Mouse (Mus musculus) hematopoietic stem cell, adult 5-6 weeks (primary cell): ENCODE results near the gene Zfp459. TPM values are rescaled to one million over a fixed set of nuclear protein-coding genes. Genes with fewer than 3 reads are reported as not detected.
"Not testable (repeated sequence)": the region's sequence is repeated elsewhere in the genome, so short reads cannot be mapped to it uniquely, and the experiment has no call there.

Source experiments
- ATAC-seq, 2 experiments: fragments of 125-278 bp in 1 of 2; replicated peaks in 1 of 2; 2 replicates each; pipeline ENCODE4 v1.8.0; 2016 to 2017; ENCODE audit warnings: inconsistent platforms in 2 of 2, mild to moderate bottlenecking in 2 of 2, moderate number of reproducible peaks in 2 of 2, low read depth in 1 of 2, moderate TSS enrichment in 1 of 2; ENCODE audit not compliant: low FRiP score in 2 of 2, poor library complexity in 2 of 2, severe bottlenecking in 2 of 2, insufficient read depth in 1 of 2, low TSS enrichment in 1 of 2
- total RNA-seq: library from RNA; stranded (forward); fragments of 172-1452, 232-1000 nt; gene quantifications from 2 replicates; pipeline ENCODE4 v1.2.3, GENCODE M21; 2017

The Zfp459 gene
- total RNA-seq, result 3.0 and 16.1 TPM in 2 replicates

- peak; percentile 76 to 81 for ATAC-seq
Measured at GRCm38 (mm10) chr13:67421207-67421857, at the start of gene Zfp459. Gene Zfp459 (minus strand): TSS chr13:67421418.

DNA sequence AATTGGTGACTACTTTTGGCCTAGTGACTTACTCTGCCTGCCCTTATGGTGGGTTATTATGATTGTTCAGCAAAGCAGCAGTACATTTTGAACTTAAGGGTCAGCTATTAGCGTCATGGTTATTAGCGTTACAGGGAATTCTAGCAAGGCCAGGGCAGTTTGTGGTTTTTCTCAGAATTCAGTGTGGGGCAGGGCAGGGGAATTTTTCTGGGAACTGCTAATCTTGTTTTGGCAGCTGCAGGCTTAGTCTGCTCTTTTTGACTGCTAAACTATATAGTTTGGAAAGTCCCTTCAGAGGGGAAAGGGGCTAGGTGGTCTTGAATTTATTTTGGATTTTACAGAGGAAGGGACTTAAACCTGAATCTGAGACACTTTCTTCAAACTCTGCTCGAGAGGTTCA lies 48.1 kb upstream of the Zfp459 start:
- ATAC-seq, result no peak

DNA sequence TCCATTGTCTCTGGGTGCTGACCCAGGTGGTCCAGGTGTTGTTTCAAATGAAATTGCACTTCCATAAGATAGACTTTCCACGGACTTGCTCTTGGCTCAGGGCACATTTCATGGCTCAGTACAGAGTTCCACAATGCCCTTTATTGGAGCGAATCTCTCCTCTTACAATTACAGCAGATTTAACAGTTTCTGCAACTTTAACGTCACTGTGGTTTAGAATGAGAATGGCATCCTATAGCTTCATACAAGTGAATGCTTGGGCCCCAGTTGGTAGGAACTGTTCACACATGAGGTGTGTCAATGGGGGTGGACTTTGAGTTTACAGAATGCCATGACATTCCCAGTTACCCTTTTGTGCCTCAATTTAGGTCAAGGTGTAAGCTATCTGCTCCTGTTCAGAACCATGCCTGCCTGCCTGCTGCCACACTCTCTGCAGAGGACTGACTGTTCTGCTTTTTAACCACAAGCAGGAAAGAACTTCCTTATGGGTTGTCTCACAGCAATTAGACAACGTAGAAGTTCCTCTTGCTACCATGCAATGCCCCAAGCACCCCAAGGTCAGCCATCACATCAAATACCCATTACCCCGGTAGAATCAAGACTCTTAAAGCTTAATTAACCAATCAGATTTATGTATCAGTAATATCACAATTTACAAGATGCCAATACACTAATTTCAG lies 42.4 kb upstream of the Zfp459 start:
- peak; percentile 99 to 100 for ATAC-seq

GRCm38 (mm10) chr13:67452021-67452309 lies 30.7 kb upstream of the Zfp459 start:
- ATAC-seq, result no peak

DNA sequence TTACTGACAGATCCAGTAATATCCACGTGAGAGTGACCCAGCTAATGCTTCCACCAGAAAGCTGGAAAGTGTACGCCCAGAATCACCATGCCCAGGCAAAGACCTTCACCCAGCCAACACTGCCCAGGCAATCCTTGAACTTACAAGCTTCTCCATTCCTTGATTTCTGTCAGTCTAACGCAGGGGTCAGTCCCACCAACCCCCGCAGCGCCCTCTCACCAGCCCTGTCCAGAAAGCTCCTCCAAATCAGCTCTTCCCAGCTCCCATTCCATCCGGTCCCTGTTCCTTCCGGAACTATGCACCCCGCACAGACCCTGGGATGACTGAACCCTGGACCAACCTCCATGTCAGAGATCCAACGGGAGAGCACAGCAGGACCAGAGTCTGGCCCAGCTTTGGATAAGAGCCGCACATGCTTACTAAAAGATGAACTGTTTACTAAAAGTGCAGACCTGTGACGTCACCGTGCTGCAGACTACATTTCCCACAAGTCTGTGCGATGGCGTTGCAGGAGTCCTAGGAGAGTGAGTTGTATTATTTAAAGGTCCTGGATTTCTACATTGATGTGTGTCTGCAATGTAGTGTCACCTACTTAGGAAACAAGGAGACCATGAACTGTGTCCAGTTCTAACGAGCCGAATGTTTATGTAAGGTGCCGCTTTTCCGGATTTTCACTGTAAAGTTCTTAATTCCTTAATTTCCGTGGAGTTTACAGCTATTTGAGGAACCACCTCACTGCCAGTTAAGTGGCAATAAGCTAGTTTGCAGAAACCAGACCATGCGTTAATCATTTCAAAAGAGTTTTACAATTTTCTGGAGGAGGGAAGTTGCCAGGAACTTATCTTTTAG lies 30.2 kb upstream of the Zfp459 start, which contains the start of gene Zfp874a:
Zfp874a (minus strand) TSS at position 453 of the 849 bp plus-strand sequence.
- peak; percentile 99 to 100 for ATAC-seq

DNA sequence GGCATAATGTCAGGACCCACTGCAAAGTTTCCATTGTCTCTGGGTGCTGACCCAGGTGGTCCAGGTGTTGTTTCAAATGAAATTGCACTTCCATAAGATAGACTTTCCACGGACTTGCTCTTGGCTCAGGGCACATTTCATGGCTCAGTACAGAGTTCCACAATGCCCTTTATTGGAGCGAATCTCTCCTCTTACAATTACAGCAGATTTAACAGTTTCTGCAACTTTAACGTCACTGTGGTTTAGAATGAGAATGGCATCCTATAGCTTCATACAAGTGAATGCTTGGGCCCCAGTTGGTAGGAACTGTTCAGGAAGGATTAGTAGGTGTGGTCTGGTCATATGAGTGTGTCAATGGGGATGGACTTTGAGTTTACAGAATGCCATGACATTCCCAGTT lies 15.9 kb upstream of the Zfp459 start:
- ATAC-seq, result 0 out of 4 replicates have a peak, but pooled peaks of 1 of the 2 experiments have one; percentile 37

DNA sequence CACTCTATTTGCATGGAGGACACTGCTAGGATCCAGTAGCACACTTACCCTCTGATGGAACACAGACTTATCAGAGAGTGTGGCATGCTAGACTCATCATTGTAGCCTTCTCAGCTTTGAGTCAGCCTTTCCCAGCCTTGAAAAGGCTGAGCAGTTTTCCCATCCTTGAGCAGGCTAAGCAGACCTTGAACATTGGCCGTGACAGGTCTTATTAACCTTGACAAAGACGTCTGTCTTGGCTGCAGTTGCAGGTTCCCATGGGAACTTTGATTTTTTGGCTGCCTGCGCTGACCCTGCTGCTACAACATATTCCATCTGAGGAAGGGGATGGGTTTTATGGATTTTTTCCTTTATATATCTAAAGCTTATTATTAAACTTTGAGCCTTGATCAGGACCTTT lies 6.9 kb upstream of the Zfp459 start:
- ATAC-seq, result no peak

- not testable (repeated sequence) for ATAC-seq
Measured at GRCm38 (mm10) chr13:67425699-67426098, 4.5 kb upstream of the Zfp459 start.

- not testable (repeated sequence) for ATAC-seq
Measured at GRCm38 (mm10) chr13:67422532-67422931, 1.3 kb upstream of the Zfp459 start.

- ATAC-seq, result peak; percentile 3 to 8; a peak in 1 of 4 replicates
Measured at GRCm38 (mm10) chr13:67420558-67421206, 536 bp downstream of the Zfp459 start.

GRCm38 (mm10) chr13:67416811-67417210 lies 4.4 kb downstream of the Zfp459 start:
- no peak for ATAC-seq

DNA sequence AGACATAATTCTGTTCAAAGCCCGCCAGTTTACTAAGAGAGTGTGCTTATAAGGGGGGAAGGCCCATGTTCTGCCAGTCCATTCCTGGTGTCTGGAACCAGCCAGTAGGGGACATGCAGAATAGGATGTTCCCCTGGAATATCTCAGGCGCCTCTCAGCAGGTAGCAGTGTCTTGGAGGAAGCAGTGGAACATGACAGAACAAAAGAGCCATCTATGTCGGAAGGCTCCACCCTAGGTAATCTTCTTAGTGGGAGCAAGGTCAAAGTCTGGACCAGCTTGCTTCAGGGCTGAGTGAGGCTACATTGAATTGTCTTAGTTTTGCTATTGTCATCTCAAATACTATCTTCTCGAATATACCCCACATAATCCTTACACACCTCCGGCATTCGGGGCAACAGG lies 5.5 kb downstream of the Zfp459 start:
- ATAC-seq, result no peak

DNA sequence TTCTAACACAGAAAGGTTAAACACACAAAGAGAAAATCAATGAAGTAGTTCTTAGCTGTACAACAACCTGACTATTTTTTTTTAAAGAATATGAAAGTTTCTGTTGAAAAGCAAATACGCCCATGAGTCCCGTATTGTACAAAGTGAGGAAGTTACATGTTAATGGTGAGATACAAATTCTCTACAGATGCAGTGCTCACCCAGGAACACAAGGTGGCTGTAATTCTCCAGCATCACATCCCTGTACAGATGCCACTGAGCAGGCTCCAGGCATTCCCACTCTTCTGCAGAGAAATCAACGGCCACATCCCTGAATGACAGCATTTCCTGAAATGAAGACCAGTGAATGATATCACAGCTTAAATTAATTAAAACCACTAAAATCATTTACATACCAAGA lies 7.6 kb downstream of the Zfp459 start:
- ATAC-seq, result 0 out of 4 replicates have a peak, but pooled peaks of 1 of the 2 experiments have one; percentile 42

DNA sequence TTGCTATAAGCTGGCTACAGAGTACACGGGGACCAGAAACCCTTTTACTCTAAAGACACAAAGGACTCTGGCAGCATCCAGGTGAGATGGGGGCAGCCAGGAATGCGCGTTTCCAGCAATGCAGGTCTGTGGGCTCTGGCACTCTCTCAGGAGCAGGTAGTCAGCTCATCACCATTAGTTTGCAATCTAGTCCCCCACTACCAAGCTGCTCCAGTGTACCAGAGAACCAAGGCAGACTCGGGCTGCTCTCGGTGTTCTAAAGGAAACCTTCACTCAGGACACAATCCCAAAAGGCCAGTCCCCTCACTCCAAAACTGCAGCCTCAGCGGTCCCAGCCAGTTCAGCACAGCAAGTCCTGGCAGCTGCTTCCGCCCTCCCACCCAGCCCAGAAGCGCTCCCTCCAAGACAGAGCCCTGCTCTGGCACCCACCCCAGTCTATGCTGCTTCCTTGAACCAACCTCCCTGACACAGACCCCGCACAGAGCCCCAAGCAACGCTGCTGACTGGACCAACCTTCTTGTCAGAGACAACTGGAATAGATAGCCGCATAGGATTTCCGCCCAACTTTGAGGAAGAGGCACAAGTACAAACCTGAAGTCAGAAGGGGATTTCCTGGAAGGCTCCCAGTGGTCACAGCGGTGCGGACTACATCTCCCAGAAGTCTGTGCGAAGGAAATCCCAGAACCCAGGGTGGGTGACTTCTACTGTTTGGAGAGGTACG lies 21.9 kb downstream of the Zfp459 start, which contains the start of gene Zfp429:
Zfp429 (minus strand) TSS at position 637 of the 721 bp plus-strand sequence.
- ATAC-seq, result peak; percentile 99

- ATAC-seq, result peak; percentile 27 to 46; a peak in 2 of 4 replicates
Measured at GRCm38 (mm10) chr13:67376255-67376654, 45.0 kb downstream of the Zfp459 start.

GRCm38 (mm10) chr13:67375050-67375911 lies 45.9 kb downstream of the Zfp459 start, which contains the start of the genes Gm28041 and Zfp456:
Gene Gm28041 (minus strand): TSS chr13:67375733.
Gene Zfp456 (minus strand): TSS chr13:67375810.
- ATAC-seq, result peak; percentile 98
